Mouse (Mus musculus) neural tube, embryonic 12.5 days (tissue): Measurements from ENCODE around the gene Ms4a14. TPM values are rescaled to one million over a fixed set of nuclear protein-coding genes. Genes with fewer than 3 reads are reported as not detected.
"Not testable (repeated sequence)": the region's sequence is repeated elsewhere in the genome, so short reads cannot be mapped to it uniquely, and the experiment has no call there.

Experiments
- ATAC-seq: fragments of 200-750 bp; cut with Nextera tagmentation; 2 replicates; pipeline ENCODE4 v1.8.0; 2017; ENCODE audit warnings: low read depth, mild to moderate bottlenecking, moderate TSS enrichment, moderate library complexity; ENCODE audit not compliant: low FRiP score
- H3K27ac ChIP-seq: fragments of 300-500 bp; sonication (generic); 2 replicates; pipeline ENCODE4 v1.5.1; 2016
- H3K27me3 ChIP-seq: fragments of 300-500 bp; sonication (generic); replicated peaks from 2 replicates; pipeline ENCODE4 v1.6.1; 2016; ENCODE audit warnings: mild to moderate bottlenecking
- H3K36me3 ChIP-seq: fragments of 300-500 bp; sonication (generic); 2 replicates; pipeline ENCODE4 v1.6.1; 2016; ENCODE audit warnings: mild to moderate bottlenecking
- H3K4me1 ChIP-seq: fragments of 300-500 bp; sonication (generic); 2 replicates; pipeline ENCODE4 v1.6.1; 2016
- H3K4me2 ChIP-seq: fragments of 300-500 bp; sonication (generic); replicated peaks from 2 replicates; pipeline ENCODE4 v1.6.1; 2016; ENCODE audit warnings: mild to moderate bottlenecking
- H3K4me3 ChIP-seq: fragments of 300-500 bp; sonication (generic); 2 replicates; pipeline ENCODE4 v1.5.1; 2016
- H3K9ac ChIP-seq: fragments of 300-500 bp; sonication (generic); 2 replicates; pipeline ENCODE4 v1.6.1; 2016; ENCODE audit warnings: mild to moderate bottlenecking
- H3K9me3 ChIP-seq: fragments of 300-500 bp; sonication (generic); 2 replicates; pipeline ENCODE4 v1.6.1; 2016; ENCODE audit warnings: mild to moderate bottlenecking
- WGBS: fragments of 180-500 bp; shearing (Covaris S2); methylation state at CpG from one replicate; pipeline ENCODE4 v1.1.7; 2016; 5-methylcytosine and 5-hydroxymethylcytosine counted together
- polyA plus RNA-seq: library from polyadenylated mRNA; unstranded; fragments of >200 nt; fragmentation: Nextera tagmentation; extraction: Ambion mirVana; gene quantifications from 2 replicates; pipeline ENCODE4 v1.2.1, GENCODE M21; 2016

Ms4a14 gene
- polyA plus RNA-seq, 1 experiment from 2014 or later, result not detected

DNA sequence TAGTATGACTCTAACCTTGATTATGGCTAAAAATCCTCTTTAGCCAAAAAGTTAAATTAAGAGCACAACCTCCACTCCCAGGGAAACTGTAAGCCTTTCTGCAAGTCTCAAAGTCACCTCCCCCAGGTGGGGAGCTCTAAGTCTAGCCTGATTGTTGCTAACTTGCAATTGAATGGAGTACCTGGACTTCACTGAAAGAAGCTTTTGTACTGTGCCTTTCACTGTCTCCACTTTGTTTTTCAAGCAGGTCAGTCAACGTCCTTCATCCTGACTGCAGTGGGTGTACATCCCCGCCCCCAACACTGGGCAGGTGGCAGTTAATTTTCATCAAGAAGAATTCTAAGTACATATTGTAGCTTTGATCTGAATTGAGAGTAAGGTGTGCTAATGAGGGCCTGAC lies 15.3 kb downstream of the Ms4a14 start:
- Histone ChIP-seq H3K27ac (no peak overlapping the region), H3K4me1 (no peaks in the 10 kb centered on the region), H3K4me3 (no peak overlapping the region), H3K9ac (no peak overlapping the region), H3K9me3 (no peaks in the 10 kb centered on the region), H3K4me2 (no peak overlapping the region), H3K27me3 (no peaks in the 10 kb centered on the region), H3K36me3 (no peaks in the 10 kb centered on the region)
- no peak for ATAC-seq
- WGBS, result 56% methylated on average over 2 of the region's 2 CpGs

DNA sequence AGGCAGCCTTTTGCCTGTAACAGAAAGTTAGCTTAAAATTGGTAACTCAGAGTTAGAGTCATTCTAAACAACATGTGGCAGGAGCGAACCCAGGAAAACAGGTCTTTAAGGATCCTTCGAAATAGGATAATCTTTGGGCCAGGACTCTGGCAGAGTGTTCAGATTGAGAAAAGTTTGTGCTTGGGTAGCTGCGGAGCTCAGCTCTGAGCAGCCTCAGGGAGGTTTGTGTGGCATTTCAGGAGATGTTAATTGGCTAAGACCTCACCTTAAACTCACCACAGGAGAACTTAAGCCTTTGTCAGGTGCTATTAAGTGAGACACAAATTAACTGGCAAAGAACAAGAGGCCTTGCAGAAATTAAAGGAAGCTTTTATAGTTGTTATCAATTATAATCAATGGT lies 20.6 kb downstream of the Ms4a14 start:
- H3K4me2 ChIP-seq, result peak overlapping the region; percentile 50
- WGBS, result 15% methylated on average over 3 of the region's 3 CpGs
- not testable (repeated sequence) for ATAC-seq, H3K27me3 ChIP-seq, H3K27ac ChIP-seq, H3K9me3 ChIP-seq, H3K9ac ChIP-seq, H3K36me3 ChIP-seq, H3K4me3 ChIP-seq, H3K4me1 ChIP-seq

DNA sequence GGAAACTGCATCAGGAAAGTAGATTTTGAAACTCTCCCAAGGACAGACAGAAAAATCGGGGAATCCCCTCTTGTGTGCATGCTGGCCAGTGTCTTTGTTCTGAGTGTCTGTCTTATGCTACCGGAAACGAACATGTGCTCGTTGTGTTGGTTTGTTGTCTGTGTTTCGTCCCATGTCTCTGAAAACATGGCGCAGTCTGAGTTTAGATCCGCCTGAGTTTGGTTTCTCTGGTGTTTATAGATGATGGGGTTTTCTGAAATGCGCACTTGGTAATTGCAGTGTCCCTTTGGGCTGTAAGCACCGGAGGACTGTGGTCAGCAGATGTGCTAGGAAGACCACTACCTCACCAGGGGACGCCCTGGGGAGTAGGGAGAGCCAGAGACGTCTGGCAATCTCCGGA lies 21.3 kb downstream of the Ms4a14 start:
- Histone ChIP-seq H3K36me3 (no peaks in the 10 kb centered on the region), H3K4me1 (no peaks in the 10 kb centered on the region), H3K4me2 (peak overlapping the region; percentile 50), H3K27me3 (no peaks in the 10 kb centered on the region), H3K9ac (0 out of 2 replicates have a peak overlapping the region, but pooled peaks have one; percentile 33), H3K4me3 (peak overlapping the region; percentile 31), H3K9me3 (no peaks in the 10 kb centered on the region), H3K27ac (no peak overlapping the region)
- 21% methylated on average over 12 of the region's 12 CpGs for WGBS
- peak; percentile 41; the same call in 1 of the 2 replicates for ATAC-seq

DNA sequence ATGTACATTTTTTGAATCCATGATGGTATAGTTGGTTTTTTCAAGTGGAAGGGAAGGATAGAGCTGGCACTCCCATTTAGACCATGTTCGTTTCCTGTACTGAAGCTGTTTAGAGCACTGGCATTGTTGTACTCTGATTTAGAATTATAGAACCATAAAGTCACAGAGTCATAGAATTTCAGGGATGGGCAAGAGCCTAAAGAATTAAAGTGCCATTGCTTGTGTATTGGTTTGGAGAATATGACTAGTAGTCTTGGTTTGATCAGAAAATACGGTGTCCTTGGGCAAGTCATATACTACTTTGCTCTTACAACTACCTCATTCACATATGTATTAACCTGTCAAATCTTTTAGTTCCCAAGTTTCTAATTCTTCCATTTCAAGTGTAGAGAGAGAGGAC lies 30.5 kb downstream of the Ms4a14 start, which contains the start of gene Ms4a5:
Gene Ms4a5, minus strand, starts transcription at position 101 of the 400 bp plus-strand sequence.
- Histone ChIP-seq H3K27me3 (no peaks in the 10 kb centered on the region), H3K4me3 (no peak within 1 kb of the TSS), H3K4me2 (no peak within 1 kb of the TSS), H3K4me1 (no peaks in the 10 kb centered on the region), H3K36me3 (no peaks in the 10 kb centered on the region), H3K9ac (no peak within 1 kb of the TSS), H3K27ac (no peak within 1 kb of the TSS), H3K9me3 (no peaks in the 10 kb centered on the region)
- no peak for ATAC-seq
- 86% methylated on average over 2 of the region's 2 CpGs for WGBS

DNA sequence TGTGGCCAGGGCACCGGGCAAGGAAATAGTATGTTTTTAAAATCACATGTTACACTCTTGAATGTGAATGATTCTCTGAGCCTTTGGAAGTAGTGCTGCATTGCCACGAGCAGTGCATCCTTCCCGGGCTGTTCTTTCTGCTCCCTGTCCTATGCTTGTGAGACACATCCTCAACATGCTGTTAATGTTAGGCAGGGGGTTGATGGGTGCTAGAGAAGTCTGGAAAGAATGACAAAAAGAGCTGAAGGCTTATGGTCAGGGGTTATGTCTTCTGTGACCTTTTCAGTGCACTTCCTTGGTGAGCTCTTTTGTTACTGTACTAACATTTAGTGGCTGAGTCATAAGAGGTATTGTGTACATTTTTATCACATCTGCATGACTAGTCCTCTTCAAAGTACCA lies 34.0 kb downstream of the Ms4a14 start:
- H3K4me1 ChIP-seq, result no peaks in the 10 kb centered on the region
- WGBS, result 88% methylated on average over 3 of the region's 3 CpGs
- H3K27me3 ChIP-seq, result no peaks in the 10 kb centered on the region
- H3K9me3 ChIP-seq, result no peaks in the 10 kb centered on the region
- H3K9ac ChIP-seq, result no peak overlapping the region
- H3K4me3 ChIP-seq, result no peak overlapping the region
- no peak overlapping the region for H3K27ac ChIP-seq
- no peak overlapping the region for H3K4me2 ChIP-seq
- no peaks in the 10 kb centered on the region for H3K36me3 ChIP-seq
- no peak for ATAC-seq

DNA sequence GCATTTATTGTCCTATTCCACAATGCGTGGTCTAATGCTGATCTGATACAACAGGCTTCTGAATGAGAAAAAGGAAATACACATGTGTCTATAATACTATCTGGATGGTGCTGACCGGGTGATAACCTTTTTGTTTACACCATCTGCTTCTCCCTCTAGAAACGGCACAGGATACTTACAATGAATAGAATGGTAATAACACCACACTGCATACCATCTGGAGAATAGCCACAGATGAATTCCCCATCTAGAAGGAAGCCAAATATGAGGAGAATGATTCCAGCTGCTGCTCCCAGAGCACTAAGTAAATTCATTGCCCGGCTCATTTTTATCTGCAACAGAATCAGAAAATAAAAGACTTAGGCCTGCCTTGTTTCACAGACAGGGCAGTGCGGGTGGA lies 37.8 kb downstream of the Ms4a14 start:
- Histone ChIP-seq H3K4me3 (no peak overlapping the region), H3K4me1 (no peaks in the 10 kb centered on the region), H3K27ac (no peak overlapping the region), H3K27me3 (no peaks in the 10 kb centered on the region), H3K4me2 (no peak overlapping the region), H3K36me3 (no peaks in the 10 kb centered on the region), H3K9me3 (no peaks in the 10 kb centered on the region), H3K9ac (no peak overlapping the region)
- 75% methylated on average over 5 of the region's 5 CpGs for WGBS
- no peak for ATAC-seq

DNA sequence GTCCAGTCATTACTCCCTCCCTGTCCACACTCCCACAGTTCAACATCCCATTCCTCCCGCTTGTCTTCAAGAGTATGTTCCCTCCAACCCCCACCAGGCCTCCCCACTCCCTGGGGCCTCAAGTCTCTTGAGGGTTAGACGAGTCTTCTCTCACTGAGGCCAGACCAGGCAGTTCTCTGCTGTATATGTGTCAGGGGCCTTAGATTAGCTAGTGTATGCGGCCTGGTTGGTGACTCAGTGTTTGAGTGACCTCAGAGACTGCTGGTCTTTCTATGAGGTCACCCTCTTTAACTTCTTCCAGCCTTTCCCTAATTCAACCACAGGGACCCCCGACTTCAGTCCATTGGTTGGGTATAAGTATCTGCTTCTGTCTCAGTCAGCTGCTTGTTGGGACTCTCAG lies 47.3 kb downstream of the Ms4a14 start:
- Histone ChIP-seq H3K4me2 (no peak overlapping the region), H3K27me3 (no peaks in the 10 kb centered on the region), H3K9me3 (no peaks in the 10 kb centered on the region), H3K27ac (no peak overlapping the region), H3K36me3 (no peaks in the 10 kb centered on the region), H3K4me3 (no peak overlapping the region), H3K4me1 (no peaks in the 10 kb centered on the region), H3K9ac (no peak overlapping the region)
- no peak for ATAC-seq
- WGBS, result 89% methylated on average over 4 of the region's 4 CpGs

DNA sequence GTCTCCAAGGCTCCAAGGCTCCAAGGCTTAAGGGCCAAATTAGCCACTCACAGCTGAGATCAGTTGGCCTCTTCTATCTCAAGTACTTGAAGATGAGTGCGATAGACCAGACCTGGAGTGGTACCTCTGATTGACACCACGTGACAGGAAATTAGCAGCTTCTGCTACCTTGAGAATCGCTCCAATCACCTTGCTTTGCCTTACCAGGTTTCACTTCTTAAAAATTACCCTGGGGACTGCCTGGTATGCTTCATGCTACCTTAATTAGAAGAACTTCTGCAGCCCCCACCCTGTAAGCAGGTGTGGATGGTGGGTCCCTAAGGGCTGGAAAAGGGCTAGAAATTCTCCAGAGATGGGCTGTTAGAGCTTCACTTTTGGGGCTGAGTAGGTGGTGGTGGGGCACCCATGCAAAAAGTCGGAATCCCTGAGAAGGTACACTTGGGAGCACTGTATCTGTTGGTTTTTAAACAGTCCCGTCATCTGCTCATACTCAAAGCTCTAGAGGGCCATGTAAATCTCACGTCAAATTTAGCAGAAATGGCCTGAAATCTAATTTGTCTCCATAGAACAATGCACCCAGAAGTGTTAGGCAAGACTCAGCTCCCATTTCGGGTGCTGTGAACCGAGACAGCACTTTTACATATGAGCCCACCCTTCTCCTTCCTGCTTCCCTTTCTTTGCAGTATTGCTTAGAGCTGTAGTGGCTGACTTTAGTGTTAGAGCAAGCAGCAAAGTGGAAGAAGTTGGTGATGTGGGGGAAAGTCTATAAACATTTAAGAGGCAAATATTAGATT lies 48.0 kb downstream of the Ms4a14 start, which contains the start of gene Ms4a1:
Gene Ms4a1, minus strand, starts transcription at position 190 of the 794 bp plus-strand sequence.
- ATAC-seq, result no peak
- Histone ChIP-seq H3K36me3 (no peaks in the 10 kb centered on the region), H3K4me2 (no peak within 1 kb of the TSS), H3K9ac (no peak within 1 kb of the TSS), H3K27ac (no peak within 1 kb of the TSS), H3K4me1 (no peaks in the 10 kb centered on the region), H3K27me3 (no peaks in the 10 kb centered on the region), H3K9me3 (no peaks in the 10 kb centered on the region), H3K4me3 (no peak within 1 kb of the TSS)
- WGBS, result 86% methylated on average over 8 of the region's 8 CpGs

DNA sequence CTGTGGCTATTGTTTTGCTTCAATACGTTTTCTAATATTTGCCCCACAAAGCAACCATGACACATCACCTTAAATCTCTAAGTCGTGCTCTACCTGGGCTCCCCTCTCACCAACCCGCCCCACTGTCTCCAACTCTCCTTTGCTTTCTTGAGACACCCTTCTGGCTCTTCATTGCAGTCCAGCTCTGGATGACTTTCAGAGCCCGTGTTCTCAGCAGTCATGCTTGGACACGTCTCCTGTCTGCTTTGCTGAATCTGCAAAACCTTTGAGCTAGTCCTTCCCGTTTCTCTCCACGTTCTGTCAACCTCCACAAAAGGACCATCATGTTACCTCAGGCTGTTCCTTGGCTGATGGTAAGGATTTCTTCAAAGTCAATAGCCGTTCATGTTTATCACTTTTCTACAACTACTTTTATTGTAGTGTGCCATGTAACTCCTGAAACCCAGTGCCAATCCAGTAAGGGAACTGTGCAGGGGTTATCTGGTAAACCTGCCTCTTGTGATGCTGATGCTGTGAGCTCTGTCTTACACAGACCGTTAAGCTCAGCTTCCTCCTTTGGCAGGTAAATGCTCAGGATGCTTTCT lies 49.6 kb downstream of the Ms4a14 start:
- no peaks in the 10 kb centered on the region for H3K36me3 ChIP-seq
- H3K27me3 ChIP-seq, result no peaks in the 10 kb centered on the region
- no peak overlapping the region for H3K9ac ChIP-seq
- ATAC-seq, result no peak
- H3K9me3 ChIP-seq, result no peaks in the 10 kb centered on the region
- WGBS, result 88% methylated on average over 9 of the region's 9 CpGs
- no peak overlapping the region for H3K27ac ChIP-seq
- no peaks in the 10 kb centered on the region for H3K4me1 ChIP-seq
- H3K4me2 ChIP-seq, result no peak overlapping the region
- H3K4me3 ChIP-seq, result no peak overlapping the region

DNA sequence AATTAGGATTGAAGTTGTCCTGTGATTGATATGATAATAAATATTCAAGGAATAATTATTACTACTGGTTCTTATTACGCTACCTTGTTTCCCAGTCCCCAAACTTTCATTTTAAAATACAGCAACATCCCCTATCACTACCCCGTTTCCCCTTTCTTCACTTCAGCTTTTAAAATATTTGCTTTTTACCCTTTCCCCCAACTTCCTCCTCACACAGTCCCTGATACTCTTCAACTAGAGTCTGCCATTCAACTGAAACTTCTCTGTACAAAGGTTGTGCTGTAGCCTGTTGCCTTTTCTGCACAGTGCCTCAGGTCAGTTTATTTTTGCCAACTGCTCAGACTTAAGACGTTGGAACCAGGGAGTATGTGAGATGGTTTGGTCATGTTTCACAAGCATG lies 50.7 kb downstream of the Ms4a14 start:
- H3K4me1 ChIP-seq, result no peaks in the 10 kb centered on the region
- no peaks in the 10 kb centered on the region for H3K36me3 ChIP-seq

DNA sequence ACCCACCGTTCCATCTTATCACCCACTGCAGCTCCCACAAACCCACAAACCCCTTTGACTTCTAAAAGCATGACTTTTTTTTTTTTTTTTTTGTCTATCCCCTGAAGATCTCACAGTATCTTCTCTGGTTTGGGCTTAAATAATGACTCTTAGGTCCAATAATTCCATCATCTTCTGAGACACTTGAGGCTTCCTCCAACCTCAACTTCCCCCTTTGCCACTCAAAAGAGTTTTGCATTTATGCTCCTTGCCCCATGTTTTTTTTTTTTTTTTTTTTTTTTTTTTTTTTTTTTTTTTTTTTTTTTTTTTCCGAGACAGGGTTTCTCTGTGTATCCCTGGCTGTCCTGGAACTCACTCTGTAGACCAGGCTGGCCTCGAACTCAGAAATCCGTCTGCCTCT lies 51.3 kb downstream of the Ms4a14 start:
- WGBS, result 81% methylated on average over 4 of the region's 4 CpGs

More for the DNA sequence above, 50.7 kb downstream of the Ms4a14 start:
- Histone ChIP-seq H3K4me3 (no peak overlapping the region), H3K27me3 (no peaks in the 10 kb centered on the region), H3K4me2 (no peak overlapping the region), H3K9ac (no peak overlapping the region), H3K27ac (no peak overlapping the region), H3K9me3 (no peaks in the 10 kb centered on the region)
- ATAC-seq, result no peak
- 91% methylated on average over 3 of the region's 3 CpGs for WGBS

DNA sequence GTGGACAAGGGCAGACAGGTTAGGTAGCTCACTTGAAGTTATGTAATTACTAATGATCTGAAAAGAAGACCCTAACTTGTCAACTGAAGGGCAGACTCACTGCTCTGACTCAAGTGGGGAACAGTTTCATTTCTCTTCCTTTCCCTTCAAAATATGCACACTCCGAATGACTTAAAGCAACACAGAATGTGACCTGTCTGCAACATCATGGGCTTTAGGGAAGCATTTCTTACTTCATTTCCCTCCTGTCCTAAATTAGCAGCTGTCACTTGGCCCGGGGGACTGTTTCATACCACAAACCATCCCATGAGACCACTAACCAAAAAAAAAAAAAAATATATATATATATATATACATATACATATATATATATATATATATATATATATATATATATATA lies 52.7 kb downstream of the Ms4a14 start:
- Histone ChIP-seq H3K9me3 (no peaks in the 10 kb centered on the region), H3K27me3 (no peaks in the 10 kb centered on the region), H3K36me3 (no peaks in the 10 kb centered on the region), H3K9ac (no peak overlapping the region), H3K4me3 (no peak overlapping the region), H3K4me1 (no peaks in the 10 kb centered on the region), H3K4me2 (no peak overlapping the region), H3K27ac (no peak overlapping the region)
- ATAC-seq, result no peak
- 92% methylated on average over 2 of the region's 2 CpGs for WGBS

More for the DNA sequence above, 51.3 kb downstream of the Ms4a14 start:
- not testable (repeated sequence) for H3K36me3 ChIP-seq, H3K4me3 ChIP-seq, H3K27ac ChIP-seq, H3K4me1 ChIP-seq, H3K27me3 ChIP-seq, H3K9me3 ChIP-seq, H3K4me2 ChIP-seq, ATAC-seq, H3K9ac ChIP-seq
